Mouse (Mus musculus) retina, postnatal 1 day (tissue): ENCODE measurements around the gene Gpr82.

Source experiments
- DNase-seq: peaks from one replicate; pipeline ENCODE4 v3.0.0-alpha.2; 2012

Gpr82 gene

GRCm38 (mm10) chrX:13661063-13661462 is at the start of gene Gpr82:
Gene Gpr82 (plus strand): TSS chrX:13661363.
- DNase-seq, result no peak

GRCm38 (mm10) chrX:13612115-13612514 is 49.0 kb upstream of the Gpr82 start:
- DNase-seq, result no peak

GRCm38 (mm10) chrX:13616726-13617125 is 44.4 kb upstream of the Gpr82 start:
- no peak for DNase-seq

- DNase-seq, result no peak
Observed at GRCm38 (mm10) chrX:13617294-13617693, 43.9 kb upstream of the Gpr82 start.

DNA sequence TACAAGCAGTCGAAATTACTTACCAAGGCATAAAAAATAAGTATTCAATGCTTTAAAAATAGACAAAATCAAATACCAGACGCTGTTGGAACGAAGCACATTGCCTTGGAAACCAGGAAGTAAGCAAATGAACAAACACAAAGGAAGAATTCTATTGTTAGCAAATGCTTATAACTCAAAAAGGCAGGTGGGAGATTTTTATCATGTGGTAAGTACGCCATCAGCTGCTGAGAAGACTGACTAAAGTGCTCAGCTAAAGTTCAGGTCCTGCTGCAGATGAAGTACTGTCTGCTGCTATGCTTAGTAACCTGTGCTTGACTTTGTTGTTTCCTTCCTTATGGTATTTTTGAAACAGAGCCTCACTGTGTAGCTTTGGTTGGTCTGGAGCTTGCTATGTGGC is 42.7 kb upstream of the Gpr82 start:
- DNase-seq, result no peak

DNA sequence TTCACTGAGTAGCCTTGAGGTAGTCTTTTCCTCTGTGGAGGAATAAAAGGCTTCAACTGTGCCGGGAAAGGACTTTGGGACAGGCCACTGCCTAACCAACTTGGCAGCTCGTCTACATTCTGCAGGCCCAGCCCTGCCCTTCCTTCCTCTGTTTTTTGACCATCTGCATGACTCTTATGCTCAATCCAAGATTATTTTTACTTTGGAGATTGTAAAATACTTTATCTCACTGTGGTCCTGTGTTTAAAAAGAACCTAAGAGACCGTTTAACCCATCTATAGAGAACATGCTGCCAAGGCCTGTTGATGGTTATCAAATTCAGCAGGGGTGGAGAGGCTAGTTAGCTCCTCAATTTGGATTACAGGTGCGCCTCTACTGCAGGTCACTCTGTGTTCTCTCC is 39.7 kb upstream of the Gpr82 start:
- no peak for DNase-seq

DNA sequence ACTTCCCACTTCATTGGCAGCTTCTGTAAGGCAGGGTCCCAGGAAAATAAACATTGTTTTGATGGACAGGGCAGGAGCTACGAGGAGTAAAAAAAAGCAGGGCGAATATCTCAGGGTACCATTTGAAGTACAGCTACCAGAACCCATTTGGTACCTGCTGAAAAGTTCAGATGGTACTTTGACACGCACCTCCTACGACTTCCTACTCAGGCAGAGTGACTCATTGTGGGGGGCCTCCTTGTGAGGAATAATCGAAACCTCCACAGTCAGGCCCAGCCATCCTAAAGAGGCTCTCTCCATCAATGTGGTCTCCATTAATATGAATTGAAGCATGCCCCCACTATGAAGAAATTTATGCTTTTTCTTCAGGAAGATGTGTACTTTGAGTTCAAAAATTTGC is 38.5 kb upstream of the Gpr82 start:
- no peak for DNase-seq

- DNase-seq, result no peak
Observed at GRCm38 (mm10) chrX:13631599-13632283, 29.4 kb upstream of the Gpr82 start, which contains the start of gene Gpr34. Gene Gpr34 (plus strand): TSS chrX:13632089.

DNA sequence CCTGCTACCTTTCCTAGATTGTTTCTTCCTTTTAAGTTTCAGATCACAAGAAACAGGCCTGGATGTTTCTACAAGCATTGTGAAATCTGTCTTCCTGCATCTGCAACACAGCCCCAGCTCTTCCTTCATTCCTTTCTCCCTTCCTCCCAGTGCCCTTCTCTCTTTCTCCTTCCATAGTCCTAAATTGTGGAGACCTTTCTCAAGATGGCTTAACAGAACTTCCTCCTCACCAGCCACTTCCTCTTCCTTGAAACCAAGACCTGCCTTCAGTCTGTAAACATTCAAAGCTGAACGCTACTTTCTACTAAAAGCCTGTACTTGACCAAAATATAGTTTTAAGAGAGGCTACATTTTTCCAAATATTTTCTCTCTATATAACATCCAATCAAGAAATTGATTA is 24.8 kb upstream of the Gpr82 start:
- DNase-seq, result no peak

DNA sequence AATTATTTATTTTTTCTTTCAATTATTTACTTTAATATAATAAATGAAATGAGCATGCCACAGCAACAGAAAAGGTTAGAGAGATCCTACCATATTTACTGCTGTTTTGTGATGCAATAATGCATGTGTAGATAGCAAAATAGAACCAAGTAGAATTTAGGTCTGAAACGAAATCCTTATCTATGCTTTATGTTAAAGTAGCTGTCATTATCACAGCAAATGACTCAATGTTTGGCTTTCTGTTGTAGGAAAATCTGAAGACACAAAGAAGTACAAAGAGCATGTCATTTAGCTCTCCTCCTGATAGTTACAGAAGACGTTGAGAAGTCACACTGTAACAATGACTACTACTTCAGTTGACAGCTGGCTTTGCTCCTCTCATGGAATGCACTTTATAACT is 22.3 kb upstream of the Gpr82 start:
- DNase-seq, result no peak

DNA sequence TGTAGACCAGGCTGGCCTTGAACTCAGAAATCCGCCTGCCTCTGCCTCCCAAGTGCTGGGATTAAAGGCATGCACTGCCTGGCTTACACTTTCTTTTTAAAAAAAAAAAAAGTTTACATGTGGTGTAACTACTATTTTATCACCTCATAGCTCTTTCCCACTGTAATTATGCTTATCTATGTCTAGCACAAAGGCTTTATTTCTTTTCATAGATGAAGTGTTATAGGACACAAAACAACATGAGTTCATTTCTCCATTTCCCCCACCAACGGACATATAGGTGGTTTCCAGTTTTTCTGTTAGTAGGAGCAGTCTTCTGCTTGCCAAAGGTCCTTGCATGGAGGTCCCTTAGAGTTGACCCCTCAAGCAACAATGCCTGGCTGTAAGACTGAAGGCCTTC is 9.3 kb upstream of the Gpr82 start:
- DNase-seq, result no peak

GRCm38 (mm10) chrX:13652291-13652690 is 8.9 kb upstream of the Gpr82 start:
- no peak for DNase-seq

DNA sequence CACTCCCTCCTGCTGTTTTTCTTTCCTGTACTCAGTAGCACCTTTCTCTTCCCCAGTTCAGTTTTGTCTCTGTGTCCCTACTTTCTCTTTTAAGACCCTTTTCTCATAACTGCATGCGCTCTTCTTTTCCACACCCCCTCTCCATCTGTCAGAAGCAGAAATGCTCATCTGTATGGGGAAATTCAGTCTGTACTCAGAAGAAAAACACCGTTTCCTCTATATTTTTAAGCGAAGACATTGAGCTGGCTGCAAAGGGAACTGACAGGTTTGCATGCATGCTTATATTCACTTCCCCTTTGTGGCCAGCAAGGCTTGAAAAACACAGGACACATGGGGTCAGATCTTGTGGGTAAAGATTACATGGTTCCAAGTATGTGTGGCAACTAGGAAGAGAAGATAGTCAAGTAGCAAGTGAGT is 6.2 kb upstream of the Gpr82 start:
- no peak for DNase-seq

- DNase-seq, result no peak
Observed at GRCm38 (mm10) chrX:13655906-13656305, 5.3 kb upstream of the Gpr82 start.

GRCm38 (mm10) chrX:13656721-13657120 is 4.4 kb upstream of the Gpr82 start:
- peak; percentile 50 for DNase-seq

DNA sequence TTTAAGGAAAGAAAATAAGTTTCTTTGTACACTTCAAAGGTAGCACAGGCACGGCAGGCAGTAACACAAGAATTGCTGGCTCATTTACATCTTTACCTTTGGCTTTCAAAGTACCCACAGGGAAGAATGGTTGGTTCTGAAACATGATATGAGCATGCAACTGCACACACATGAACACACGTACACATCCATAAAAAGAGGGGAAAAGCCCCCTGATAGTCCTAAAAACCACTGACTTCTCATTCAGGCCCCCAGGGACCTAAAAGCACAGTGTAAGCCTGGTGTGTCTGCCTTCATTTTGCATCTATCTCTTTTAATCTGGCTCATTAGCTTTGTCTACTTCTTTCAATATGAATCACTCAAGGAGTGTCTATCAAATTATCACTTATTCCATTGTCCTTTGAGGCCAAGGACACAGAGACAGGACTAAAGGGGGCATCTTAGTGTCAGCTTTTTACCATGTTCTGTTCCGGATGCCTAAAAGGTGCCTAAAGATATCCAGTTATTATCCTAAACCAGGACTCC is 2.5 kb upstream of the Gpr82 start:
- no peak for DNase-seq

GRCm38 (mm10) chrX:13659201-13659890 is 1.8 kb upstream of the Gpr82 start:
- no peak for DNase-seq

GRCm38 (mm10) chrX:13668867-13669266 is 7.7 kb downstream of the Gpr82 start:
- no peak for DNase-seq

- no peak for DNase-seq
Observed at GRCm38 (mm10) chrX:13670342-13670741, 9.2 kb downstream of the Gpr82 start.

- DNase-seq, result no peak
Observed at GRCm38 (mm10) chrX:13673001-13673400, 11.8 kb downstream of the Gpr82 start.

- DNase-seq, result no peak
Observed at GRCm38 (mm10) chrX:13681748-13682147, 20.6 kb downstream of the Gpr82 start.

- no peak for DNase-seq
Observed at GRCm38 (mm10) chrX:13686589-13686988, 25.4 kb downstream of the Gpr82 start.

- no peak for DNase-seq
Observed at GRCm38 (mm10) chrX:13688356-13688755, 27.2 kb downstream of the Gpr82 start.

DNA sequence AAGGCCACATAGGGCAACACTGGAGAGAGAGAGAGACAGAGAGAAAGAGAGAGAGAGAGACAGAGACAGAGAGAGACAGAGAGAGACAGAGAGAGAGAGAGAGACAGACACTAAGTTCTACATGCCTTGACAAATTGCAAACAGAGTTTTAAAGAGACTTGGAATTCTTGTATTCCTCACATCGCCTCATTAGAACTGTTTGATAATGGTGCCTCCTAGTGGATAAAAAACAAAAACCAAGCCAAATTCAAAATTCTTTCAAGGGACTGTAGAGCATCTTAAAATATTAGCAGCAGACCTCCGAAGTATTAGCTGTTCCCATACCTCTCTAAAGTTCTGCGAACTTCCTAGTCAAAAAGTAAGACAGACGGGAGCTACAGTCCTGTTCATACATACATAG is 30.7 kb downstream of the Gpr82 start:
- DNase-seq, result peak; percentile 12
